Mouse (Mus musculus) central nervous system, embryonic 18 days (tissue): ENCODE data around the gene Usp28. TPM values are rescaled to one million over a fixed set of nuclear protein-coding genes. Genes with fewer than 3 reads are reported as not detected.

Source experiments
- polyA plus RNA-seq: library from polyadenylated mRNA; depleted of rRNA; stranded (reverse); fragments of >200 nt; gene quantifications from 2 replicates; pipeline ENCODE4 v1.2.3, GENCODE M21; 2012; rRNA removed

Usp28 gene
- 52.7 and 57.1 TPM in 2 replicates for polyA plus RNA-seq

GRCm38 (mm10) chr9:48984845-48985707 lies at the start of gene Usp28:
Usp28 (plus strand) TSS chr9:48985375.

DNA sequence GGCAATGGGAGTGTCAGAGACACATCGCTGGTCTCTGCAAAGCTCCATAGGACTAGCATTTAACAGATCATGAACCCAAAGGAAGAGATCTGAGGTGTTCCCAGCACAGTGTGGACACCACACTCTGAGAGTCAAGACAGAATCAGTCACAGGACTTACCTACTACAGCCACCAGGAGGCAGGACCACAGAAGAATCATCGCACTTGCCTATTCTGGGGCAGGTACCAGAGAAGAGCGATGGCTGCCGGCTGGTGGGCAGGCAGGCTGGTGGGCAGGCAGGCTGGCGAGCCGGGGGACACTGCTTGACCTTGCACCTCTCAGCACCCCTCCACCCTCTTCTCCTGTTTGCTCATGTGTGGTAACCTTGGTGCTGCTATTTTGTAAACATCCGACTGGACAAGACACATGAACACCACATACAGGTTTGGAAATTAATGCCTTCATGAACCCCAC lies 20.6 kb upstream of the Usp28 start, which contains the start of gene Htr3b:
Htr3b (minus strand) TSS at position 404 of the 454 bp plus-strand sequence.

DNA sequence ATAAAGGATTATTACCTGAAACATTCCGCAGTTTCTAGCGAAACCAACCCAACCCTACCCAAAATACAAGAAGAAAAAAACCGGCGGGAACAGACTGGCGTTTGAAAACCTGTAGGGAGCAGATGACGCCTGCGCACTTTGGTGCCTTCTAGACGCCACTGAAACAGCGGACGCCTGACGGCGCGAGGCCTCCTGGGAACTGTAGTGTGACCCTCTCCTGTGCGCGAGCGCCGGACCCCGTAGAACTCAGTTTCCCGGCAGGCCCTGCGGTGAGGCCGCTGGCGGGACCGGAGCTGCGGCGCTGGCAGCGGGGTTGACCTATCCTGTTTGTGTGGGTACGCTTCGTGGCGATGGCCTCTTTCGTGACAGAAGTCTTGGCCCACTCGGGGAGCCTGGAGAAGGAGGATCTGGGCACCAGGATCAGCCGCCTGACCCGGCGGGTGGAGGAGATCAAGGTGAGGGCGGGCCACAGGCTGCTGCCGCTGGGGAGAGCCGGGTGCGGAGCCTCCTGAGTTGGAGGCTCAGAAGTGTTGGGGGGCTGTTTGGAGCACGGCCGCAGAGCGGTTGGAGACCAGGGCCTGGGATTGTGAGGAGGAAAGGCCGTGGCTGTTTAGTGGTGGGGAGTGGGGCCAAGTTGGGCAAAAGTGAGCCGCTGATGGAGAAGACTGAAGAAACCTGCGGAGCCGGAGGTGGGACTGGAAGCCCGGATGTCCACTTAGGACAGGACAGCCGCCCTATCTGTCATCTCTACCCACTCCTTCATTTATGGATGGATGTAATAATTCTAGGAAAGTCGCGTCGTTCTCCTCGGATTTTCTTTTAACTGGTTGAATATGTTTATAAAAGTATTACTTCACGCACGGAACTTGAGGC lies 70.4 kb downstream of the Usp28 start, which contains the start of gene Zw10:
Zw10 (plus strand) TSS at position 281 of the 873 bp plus-strand sequence.

DNA sequence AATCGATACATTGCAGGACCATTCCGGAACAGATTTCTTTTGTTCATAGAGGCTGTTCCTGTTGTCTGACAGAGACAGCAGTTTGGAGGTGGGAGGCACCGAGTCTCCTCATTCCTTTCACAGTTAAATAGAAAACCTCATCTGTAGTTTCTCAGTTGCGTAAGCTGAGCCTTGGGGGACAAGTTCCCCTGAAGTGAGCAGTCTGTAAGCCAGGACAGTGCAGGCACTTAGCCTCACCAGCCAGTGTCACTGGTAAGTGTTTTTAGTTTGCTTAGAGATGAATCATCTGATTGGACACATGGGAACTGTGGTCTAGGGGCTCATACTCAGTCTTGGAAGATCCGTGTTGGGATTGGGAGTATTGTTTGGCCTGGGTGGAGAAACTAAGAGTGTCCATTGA lies 95.9 kb downstream of the Usp28 start, which contains the start of gene Tmprss5:
Tmprss5 (plus strand) TSS at position 154 of the 400 bp plus-strand sequence.

Other genes starting within 250 kb of the Usp28 start
- gene Zbtb16, start 149.2 kb upstream of the Usp28 start, polyA plus RNA-seq, result 3.8 and 4.5 TPM in 2 replicates
- gene Htr3a, start 74.3 kb upstream of the Usp28 start, polyA plus RNA-seq, result 6.0 and 6.6 TPM in 2 replicates
- 0.05 and 0.52 TPM in 2 replicates for gene Htr3b, start 20.4 kb upstream of the Usp28 start, polyA plus RNA-seq
- 30.2 and 31.4 TPM in 2 replicates for gene Zw10, start 70.2 kb downstream of the Usp28 start, polyA plus RNA-seq
- 1.5 and 1.7 TPM in 2 replicates for gene Tmprss5, start 95.9 kb downstream of the Usp28 start, polyA plus RNA-seq